Mouse (Mus musculus): ENCODE data around the gene Med29. TPM values are rescaled to one million over a fixed set of nuclear protein-coding genes. Genes with fewer than 3 reads are reported as not detected.
A peak's percentile ranks its signal among the peaks of the same experiment; 100 is the strongest.
"Not testable (repeated sequence)": the region's sequence is repeated elsewhere in the genome, so short reads cannot be mapped to it uniquely, and the experiment has no call there.

Gene Med29
- polyA plus RNA-seq, 1 experiment, result 58.0 TPM

GRCm38 (mm10) chr7:28398000-28398399, 5.5 kb upstream of the Med29 start:
- peaks cover 60% of the 10 kb centered on the region for H3K36me3 ChIP-seq (ENCODE audit: control insufficient read depth, insufficient read depth, low read length)
- H3K27ac ChIP-seq (ENCODE audit: insufficient read depth, low read depth, low read length), result no peak overlapping the region
- H3K27me3 ChIP-seq (ENCODE audit: control insufficient read depth, insufficient read depth, low read length), result no peaks in the 10 kb centered on the region
- H3K4me3 ChIP-seq (ENCODE audit: low read depth, low read length), result no peak overlapping the region
- TF ChIP-seq POLR2A (IDR thresholded peaks at IDR 0.05; ENCODE audit: low read depth, low read length) (no peak), CTCF (IDR thresholded peaks at IDR 0.05; ENCODE audit: extremely low read depth, insufficient read length, insufficient replicate concordance, low read depth, low read length) (no peak)
- 63% methylated on average over 3 of the region's 3 CpGs for WGBS
- peaks cover 4% of the 10 kb centered on the region; the same call in 1 of the 2 replicates for H3K4me1 ChIP-seq (ENCODE audit: control insufficient read depth, insufficient read depth, insufficient read length, low read length)

- peaks cover 43% of the 10 kb centered on the region for H3K36me3 ChIP-seq (ENCODE audit: control insufficient read depth, insufficient read depth, low read length)
- no peak overlapping the region for H3K27ac ChIP-seq (ENCODE audit: insufficient read depth, low read depth, low read length)
- 99% methylated on average over 4 of the region's 4 CpGs for WGBS
- no peaks in the 10 kb centered on the region for H3K27me3 ChIP-seq (ENCODE audit: control insufficient read depth, insufficient read depth, low read length)
- H3K4me3 ChIP-seq (ENCODE audit: low read depth, low read length), result no peak overlapping the region
- H3K4me1 ChIP-seq (ENCODE audit: control insufficient read depth, insufficient read depth, insufficient read length, low read length), result peaks cover 4% of the 10 kb centered on the region; the same call in 1 of the 2 replicates
- TF ChIP-seq CTCF (IDR thresholded peaks at IDR 0.05; ENCODE audit: extremely low read depth, insufficient read length, insufficient replicate concordance, low read depth, low read length), result no peak
- TF ChIP-seq POLR2A (IDR thresholded peaks at IDR 0.05; ENCODE audit: low read depth, low read length), result no peak
Observed at GRCm38 (mm10) chr7:28395425-28395824, 2.9 kb upstream of the Med29 start.

DNA sequence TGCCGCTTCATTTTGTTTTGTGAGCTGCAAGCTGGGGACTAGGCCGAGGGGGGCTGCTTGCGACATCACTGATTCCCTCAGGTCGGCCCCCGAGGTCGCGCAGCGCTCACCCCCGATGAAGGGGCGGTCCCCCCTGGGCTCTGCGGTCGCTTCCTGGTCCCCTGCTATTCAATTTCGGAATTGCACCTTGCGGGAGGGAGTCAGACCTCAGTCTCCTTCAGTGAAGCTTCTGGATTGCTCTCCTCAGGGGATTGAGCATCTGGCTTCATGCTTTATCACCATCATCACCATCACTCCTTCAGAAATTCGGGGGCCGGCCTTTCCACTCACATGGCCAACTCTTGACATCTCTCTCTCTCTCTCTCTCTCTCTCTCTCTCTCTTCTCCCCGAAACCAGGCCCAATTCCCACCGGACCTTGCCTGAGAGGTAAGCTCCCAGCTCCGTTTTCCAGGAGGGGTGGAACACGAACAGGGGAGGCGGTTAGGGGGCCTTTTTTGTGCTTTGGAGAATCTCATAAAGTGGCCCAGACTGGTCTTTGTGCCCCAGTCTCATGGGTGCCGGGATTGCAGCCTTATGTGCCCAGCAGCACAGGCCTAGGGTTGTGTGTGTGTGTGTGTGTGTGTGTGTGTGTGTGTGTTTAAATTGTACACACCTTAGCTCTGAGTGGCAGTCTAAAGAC, 904 bp upstream of the Med29 start:
- Histone ChIP-seq H3K4me1 (ENCODE audit: control insufficient read depth, insufficient read depth, insufficient read length, low read length) (peaks cover 8% of the 10 kb centered on the region; the same call in 1 of the 2 replicates), H3K36me3 (ENCODE audit: control insufficient read depth, insufficient read depth, low read length) (peaks cover 31% of the 10 kb centered on the region), H3K4me3 (ENCODE audit: low read depth, low read length) (peak overlapping the region; percentile 97), H3K27ac (ENCODE audit: insufficient read depth, low read depth, low read length) (peak overlapping the region; percentile 57; the same call in 1 of the 2 replicates), H3K27me3 (ENCODE audit: control insufficient read depth, insufficient read depth, low read length) (no peaks in the 10 kb centered on the region)
- WGBS, result 4% methylated on average over 22 of the region's 22 CpGs
- TF ChIP-seq CTCF (IDR thresholded peaks at IDR 0.05; ENCODE audit: extremely low read depth, insufficient read length, insufficient replicate concordance, low read depth, low read length) (no peak), POLR2A (IDR thresholded peaks at IDR 0.05; ENCODE audit: low read depth, low read length) (no peak)

GRCm38 (mm10) chr7:28390331-28390730, 2.2 kb downstream of the Med29 start:
- peaks cover 8% of the 10 kb centered on the region for H3K36me3 ChIP-seq (ENCODE audit: control insufficient read depth, insufficient read depth, low read length)
- H3K4me3 ChIP-seq (ENCODE audit: low read depth, low read length), result no peak overlapping the region
- H3K27me3 ChIP-seq (ENCODE audit: control insufficient read depth, insufficient read depth, low read length), result no peaks in the 10 kb centered on the region
- no peak overlapping the region for H3K27ac ChIP-seq (ENCODE audit: insufficient read depth, low read depth, low read length)
- 95% methylated on average over 3 of the region's 3 CpGs for WGBS
- H3K4me1 ChIP-seq (ENCODE audit: control insufficient read depth, insufficient read depth, insufficient read length, low read length), result peaks cover 10% of the 10 kb centered on the region
- no peak for TF ChIP-seq POLR2A (IDR thresholded peaks at IDR 0.05; ENCODE audit: low read depth, low read length)
- TF ChIP-seq CTCF (IDR thresholded peaks at IDR 0.05; ENCODE audit: extremely low read depth, insufficient read length, insufficient replicate concordance, low read depth, low read length), result no peak

GRCm38 (mm10) chr7:28387384-28387783, 5.1 kb downstream of the Med29 start:
- H3K27ac ChIP-seq (ENCODE audit: insufficient read depth, low read depth, low read length); H3K27me3 ChIP-seq (ENCODE audit: control insufficient read depth, insufficient read depth, low read length); H3K36me3 ChIP-seq (ENCODE audit: control insufficient read depth, insufficient read depth, low read length); H3K4me3 ChIP-seq (ENCODE audit: low read depth, low read length): not testable (repeated sequence)
- peaks cover 24% of the 10 kb centered on the region for H3K4me1 ChIP-seq (ENCODE audit: control insufficient read depth, insufficient read depth, insufficient read length, low read length)
- 86% methylated on average over 7 of the region's 7 CpGs for WGBS

GRCm38 (mm10) chr7:28386877-28387276, 5.6 kb downstream of the Med29 start:
- H3K36me3 ChIP-seq (ENCODE audit: control insufficient read depth, insufficient read depth, low read length); H3K27ac ChIP-seq (ENCODE audit: insufficient read depth, low read depth, low read length); H3K27me3 ChIP-seq (ENCODE audit: control insufficient read depth, insufficient read depth, low read length); H3K4me3 ChIP-seq (ENCODE audit: low read depth, low read length): not testable (repeated sequence)
- 68% methylated on average over 6 of the region's 6 CpGs for WGBS
- peaks cover 27% of the 10 kb centered on the region for H3K4me1 ChIP-seq (ENCODE audit: control insufficient read depth, insufficient read depth, insufficient read length, low read length)

- WGBS, result under 1% methylated on average over 4 of the region's 4 CpGs
- no peaks in the 10 kb centered on the region for H3K27me3 ChIP-seq (ENCODE audit: control insufficient read depth, insufficient read depth, low read length)
- TF ChIP-seq CTCF (IDR thresholded peaks at IDR 0.05; ENCODE audit: extremely low read depth, insufficient read length, insufficient replicate concordance, low read depth, low read length), result peak; percentile 96
- TF ChIP-seq POLR2A (IDR thresholded peaks at IDR 0.05; ENCODE audit: low read depth, low read length), result no peak
Observed at GRCm38 (mm10) chr7:28386462-28386861, 6.0 kb downstream of the Med29 start.

More at GRCm38 (mm10) chr7:28386462-28386861, 6.0 kb downstream of the Med29 start:
- peaks cover 27% of the 10 kb centered on the region for H3K4me1 ChIP-seq (ENCODE audit: control insufficient read depth, insufficient read depth, insufficient read length, low read length)
- H3K4me3 ChIP-seq (ENCODE audit: low read depth, low read length), result no peak overlapping the region
- H3K27ac ChIP-seq (ENCODE audit: insufficient read depth, low read depth, low read length), result peak overlapping the region; percentile 68
- peaks cover 7% of the 10 kb centered on the region; the same call in 1 of the 2 replicates for H3K36me3 ChIP-seq (ENCODE audit: control insufficient read depth, insufficient read depth, low read length)

All from small intestine, adult 2 months (tissue).